8 mouse cellular contexts compared by ENCODE assay signal in genomic region chr5:53657925-53658324, GRCm38 (mm10). TPM values are rescaled to one million over a fixed set of nuclear protein-coding genes. Genes with fewer than 3 reads are reported as not detected.
DNase-seq lines count a peak whose midpoint lies in the region; ATAC-seq and TF ChIP-seq lines count a peak whose summit lies in the region.

No protein-coding gene starts in this region.

- ATAC-seq in liver, embryonic 11.5 days (replicated peaks; ENCODE audit: low FRiP score), result no peak
- ATAC-seq in hindbrain, embryonic 14.5 days (ENCODE audit: low FRiP score), result peak; percentile 76
- peak; percentile 29; the same call in 1 of the 2 replicates for ATAC-seq in liver, postnatal 0 days
- peak; percentile 82 for ATAC-seq in stomach, postnatal 0 days (ENCODE audit: low FRiP score, low TSS enrichment)

- H3K9me3 ChIP-seq in liver, embryonic 11.5 days (ENCODE audit: control insufficient read depth, low read length), result no peaks in the 10 kb centered on the region
- no peaks in the 10 kb centered on the region for H3K9me3 ChIP-seq in hindbrain, embryonic 14.5 days (ENCODE audit: control insufficient read depth, low read length)
- H3K9me3 ChIP-seq in liver, postnatal 0 days (ENCODE audit: low read length), result no peaks in the 10 kb centered on the region
- H3K9me3 ChIP-seq in stomach, postnatal 0 days (ENCODE audit: control insufficient read depth, low read length), result no peaks in the 10 kb centered on the region

- no peak for DNase-seq in liver, adult 2 months (ENCODE audit: extremely low read depth, low read depth, low spot score)
- DNase-seq in liver, embryonic 11.5 days (ENCODE audit: low spot score), result no peak
- DNase-seq in hindbrain, embryonic 14.5 days (ENCODE audit: low spot score), result peak; percentile 75
- no peak for DNase-seq in liver, postnatal 0 days
- DNase-seq in stomach, postnatal 0 days (ENCODE audit: low spot score), result peak; percentile 43
- no peak for DNase-seq in urinary bladder, postnatal 10 days (ENCODE audit: low spot score)
- DNase-seq in urinary bladder, postnatal 36 days (ENCODE audit: low spot score in 2 of 2), result no peak

- no peak for TF ChIP-seq POLR2A in liver, adult 2 months (IDR thresholded peaks at IDR 0.05; ENCODE audit: extremely low read depth, insufficient read depth, low read length)
- no peak for TF ChIP-seq POLR2A in bone marrow macrophage, adult 2 months (IDR thresholded peaks at IDR 0.05; ENCODE audit: borderline replicate concordance, low read depth, low read length)

- no peak for TF ChIP-seq EP300 in liver, postnatal 0 days (IDR thresholded peaks at IDR 0.05; ENCODE audit: low read depth)
- no peak for TF ChIP-seq EP300 in stomach, postnatal 0 days (optimal IDR thresholded peaks at IDR 0.05)

- no peak overlapping the region for H3K4me3 ChIP-seq in liver, adult 2 months (ENCODE audit: insufficient read depth, low read depth, low read length)
- no peak overlapping the region for H3K4me3 ChIP-seq in liver, embryonic 11.5 days (ENCODE audit: low read depth, low read length)
- H3K4me3 ChIP-seq in bone marrow macrophage, adult 2 months (ENCODE audit: insufficient read depth, low read length), result no peak overlapping the region
- no peak overlapping the region for H3K4me3 ChIP-seq in hindbrain, embryonic 14.5 days (replicated peaks; ENCODE audit: low read length)
- no peak overlapping the region for H3K4me3 ChIP-seq in liver, postnatal 0 days (ENCODE audit: low read depth, low read length)
- H3K4me3 ChIP-seq in stomach, postnatal 0 days (ENCODE audit: low read depth, low read length), result no peak overlapping the region

- peak; percentile 39 for TF ChIP-seq CTCF in liver, adult 2 months (IDR thresholded peaks at IDR 0.05; ENCODE audit: low read depth, low read length)
- TF ChIP-seq CTCF in bone marrow macrophage, adult 2 months (IDR thresholded peaks at IDR 0.05; ENCODE audit: low read depth, low read length), result peak; percentile 32
- TF ChIP-seq CTCF in liver, postnatal 0 days (IDR thresholded peaks at IDR 0.05; ENCODE audit: low read depth), result peak; percentile 50
- peak; percentile 80 for TF ChIP-seq CTCF in stomach, postnatal 0 days (IDR thresholded peaks at IDR 0.05; ENCODE audit: low read depth)

- no peak overlapping the region for H3K27ac ChIP-seq in liver, adult 2 months (replicated peaks; ENCODE audit: insufficient read depth, low read depth, low read length)
- no peak overlapping the region for H3K27ac ChIP-seq in liver, embryonic 11.5 days (ENCODE audit: low read depth, low read length)
- no peak overlapping the region for H3K27ac ChIP-seq in bone marrow macrophage, adult 2 months (ENCODE audit: insufficient read depth, low read depth, low read length)
- no peak overlapping the region for H3K27ac ChIP-seq in hindbrain, embryonic 14.5 days
- H3K27ac ChIP-seq in liver, postnatal 0 days (ENCODE audit: low read depth), result no peak overlapping the region
- no peak overlapping the region for H3K27ac ChIP-seq in stomach, postnatal 0 days (replicated peaks)

- no peaks in the 10 kb centered on the region for H3K27me3 ChIP-seq in liver, adult 2 months (ENCODE audit: control insufficient read depth, insufficient read depth, low read length)
- H3K27me3 ChIP-seq in liver, embryonic 11.5 days (replicated peaks; ENCODE audit: control insufficient read depth, insufficient read depth, low read length), result no peaks in the 10 kb centered on the region
- no peaks in the 10 kb centered on the region for H3K27me3 ChIP-seq in hindbrain, embryonic 14.5 days (ENCODE audit: control insufficient read depth, insufficient read depth, low read length)
- H3K27me3 ChIP-seq in liver, postnatal 0 days (ENCODE audit: insufficient read depth, low read length), result no peaks in the 10 kb centered on the region
- no peaks in the 10 kb centered on the region for H3K27me3 ChIP-seq in stomach, postnatal 0 days (ENCODE audit: control insufficient read depth, insufficient read depth, low read length)

- H3K79me2 ChIP-seq in liver, adult 2 months (ENCODE audit: control insufficient read depth, insufficient read depth, low read length), result no peaks in the 10 kb centered on the region

- WGBS in liver, adult 2 months, result 91% methylated on average over 6 of the region's 6 CpGs
- 80% methylated on average over 6 of the region's 6 CpGs for WGBS in liver, embryonic 11.5 days
- WGBS in hindbrain, embryonic 14.5 days, result 81% methylated on average over 6 of the region's 6 CpGs
- 80% methylated on average over 6 of the region's 6 CpGs for WGBS in liver, postnatal 0 days (ENCODE audit: insufficient replicate concordance)
- WGBS in stomach, postnatal 0 days, result 74% methylated on average over 6 of the region's 6 CpGs

- no peaks in the 10 kb centered on the region; the same call in 1 of the 2 replicates for H3K36me3 ChIP-seq in liver, adult 2 months (ENCODE audit: control insufficient read depth, insufficient read depth, low read length)
- H3K36me3 ChIP-seq in liver, embryonic 11.5 days (ENCODE audit: control insufficient read depth, insufficient read depth, low read length), result no peaks in the 10 kb centered on the region; the same call in 1 of the 2 replicates
- peaks cover 7% of the 10 kb centered on the region for H3K36me3 ChIP-seq in hindbrain, embryonic 14.5 days (replicated peaks; ENCODE audit: control insufficient read depth, insufficient read depth)
- H3K36me3 ChIP-seq in liver, postnatal 0 days (replicated peaks; ENCODE audit: insufficient read depth, low read length), result no peaks in the 10 kb centered on the region
- H3K36me3 ChIP-seq in stomach, postnatal 0 days (ENCODE audit: control insufficient read depth, insufficient read depth, low read length), result 0 out of 2 replicates have a peak, but pooled peaks cover 2% of the 10 kb centered on the region

- H3K9ac ChIP-seq in liver, adult 2 months (ENCODE audit: low read depth, low read length), result no peak overlapping the region
- H3K9ac ChIP-seq in liver, embryonic 11.5 days (ENCODE audit: low read depth, low read length), result no peak overlapping the region
- H3K9ac ChIP-seq in hindbrain, embryonic 14.5 days, result no peak overlapping the region
- H3K9ac ChIP-seq in liver, postnatal 0 days (replicated peaks), result no peak overlapping the region
- H3K9ac ChIP-seq in stomach, postnatal 0 days (ENCODE audit: low read length), result no peak overlapping the region

- peaks cover 4% of the 10 kb centered on the region; the same call in 1 of the 2 replicates for H3K4me1 ChIP-seq in liver, adult 2 months (ENCODE audit: control insufficient read depth, insufficient read depth, low read length)
- no peaks in the 10 kb centered on the region for H3K4me1 ChIP-seq in liver, embryonic 11.5 days (replicated peaks; ENCODE audit: control insufficient read depth, insufficient read depth, low read length)
- H3K4me1 ChIP-seq in bone marrow macrophage, adult 2 months (ENCODE audit: control insufficient read depth, insufficient read depth, low read length), result peaks cover 19% of the 10 kb centered on the region
- H3K4me1 ChIP-seq in hindbrain, embryonic 14.5 days (replicated peaks; ENCODE audit: control insufficient read depth, insufficient read depth, low read length), result no peaks in the 10 kb centered on the region
- H3K4me1 ChIP-seq in liver, postnatal 0 days (ENCODE audit: insufficient read depth), result no peaks in the 10 kb centered on the region
- no peaks in the 10 kb centered on the region for H3K4me1 ChIP-seq in stomach, postnatal 0 days (replicated peaks; ENCODE audit: control insufficient read depth, insufficient read depth)

- H3K4me2 ChIP-seq in liver, embryonic 11.5 days, result no peak overlapping the region
- no peak overlapping the region for H3K4me2 ChIP-seq in hindbrain, embryonic 14.5 days (replicated peaks)
- no peak overlapping the region for H3K4me2 ChIP-seq in liver, postnatal 0 days (ENCODE audit: low read depth, low read length)
- H3K4me2 ChIP-seq in stomach, postnatal 0 days (replicated peaks; ENCODE audit: low read depth), result no peak overlapping the region

RNA-seq across cellular contexts. Expression of gene Cckar, which starts 49.6 kb away (rescaled TPM):
- 0.13 and 0.37 TPM in 2 replicates for total RNA-seq in liver, adult 2 months (2014; rRNA removed)
- not detected in 2 replicates for polyA plus RNA-seq in liver, adult 2 months (2012; rRNA removed)
- 0.18 and 0.19 TPM in 2 replicates for polyA plus RNA-seq in liver, embryonic 11.5 days (2014; fragmentation: Nextera tagmentation; extraction: Ambion mirVana)
- polyA plus RNA-seq in bone marrow macrophage, adult 2 months (2012; ENCODE audit: insufficient read depth, insufficient read length, missing spikeins), result not detected in 2 replicates
- polyA plus RNA-seq in hindbrain, embryonic 14.5 days (2014; fragmentation: Nextera tagmentation; extraction: Ambion mirVana), result 0.60 and 0.66 TPM in 2 replicates
- 0.12 and 0.19 TPM in 2 replicates for polyA plus RNA-seq in liver, postnatal 0 days (2015; fragmentation: Nextera tagmentation; extraction: Ambion mirVana)
- 19.9 and 21.7 TPM in 2 replicates for polyA plus RNA-seq in stomach, postnatal 0 days (2015; fragmentation: Nextera tagmentation; extraction: Ambion mirVana)

Comparison
In these comparisons a context has a peak if more than half of its experiments do, and no peak if none do; other contexts are left out.
1. DNase-seq: peak in hindbrain, embryonic 14.5 days (single experiment) and stomach, postnatal 0 days (single experiment); none in liver, adult 2 months (single experiment), liver, embryonic 11.5 days (single experiment), liver, postnatal 0 days (single experiment), urinary bladder, postnatal 10 days (single experiment) and urinary bladder, postnatal 36 days (0 of 2).
2. RNA of gene Cckar, which starts 49.6 kb away (polyA plus RNA-seq): 19.9 to 21.7 TPM in stomach, postnatal 0 days; 0.60 to 0.66 TPM in hindbrain, embryonic 14.5 days, 0.18 to 0.19 TPM in liver, embryonic 11.5 days, 0.12 to 0.19 TPM in liver, postnatal 0 days, not detected in liver, adult 2 months and not detected in bone marrow macrophage, adult 2 months; every median in the first group is over 10 times any median in the second.
3. Peak in every context shown above with its lines, with median percentiles within 50 percentile points of each other: CTCF ChIP-seq.